Mouse (Mus musculus): Measurements from ENCODE around the gene Itpr1. TPM values are rescaled to one million over a fixed set of nuclear protein-coding genes. Genes with fewer than 3 reads are reported as not detected.

Itpr1 gene
- polyA plus RNA-seq, 1 experiment: 68.2 TPM

GRCm38 (mm10) chr6:108486212-108486992, 273.5 kb downstream of the Itpr1 start:
- Histone ChIP-seq H3K36me3 (ENCODE audit: control insufficient read depth, insufficient read depth, low read length) (peaks cover 28% of the 10 kb centered on the region), H3K27ac (ENCODE audit: insufficient read depth, low read depth, low read length) (peak overlapping the region; percentile 20; the same call in 1 of the 2 replicates), H3K27me3 (replicated peaks; ENCODE audit: control insufficient read depth, insufficient read depth, low read length) (no peaks in the 10 kb centered on the region), H3K4me1 (ENCODE audit: control insufficient read depth, insufficient read depth, low read length) (peaks cover 5% of the 10 kb centered on the region; the same call in 1 of the 2 replicates), H3K4me3 (ENCODE audit: insufficient read depth, low read depth, low read length) (no peak overlapping the region)
- peak; percentile 74 for DNase-seq
- TF ChIP-seq POLR2A (IDR thresholded peaks at IDR 0.05; ENCODE audit: low read depth, low read length): no peak
- TF ChIP-seq CTCF (conservative IDR thresholded peaks at IDR 0.05; ENCODE audit: insufficient read depth, insufficient read length, low read depth, low read length): no peak
- 68% methylated on average over 7 of the region's 7 CpGs for WGBS

- 68% methylated on average over 10 of the region's 10 CpGs for WGBS
- no peak overlapping the region for H3K4me3 ChIP-seq (ENCODE audit: insufficient read depth, low read depth, low read length)
- peak overlapping the region; percentile 67 for H3K27ac ChIP-seq (ENCODE audit: insufficient read depth, low read depth, low read length)
- TF ChIP-seq POLR2A (IDR thresholded peaks at IDR 0.05; ENCODE audit: low read depth, low read length) (no peak), CTCF (conservative IDR thresholded peaks at IDR 0.05; ENCODE audit: insufficient read depth, insufficient read length, low read depth, low read length) (no peak)
- H3K27me3 ChIP-seq (replicated peaks; ENCODE audit: control insufficient read depth, insufficient read depth, low read length): no peaks in the 10 kb centered on the region
- H3K4me1 ChIP-seq (ENCODE audit: control insufficient read depth, insufficient read depth, low read length): peaks cover 5% of the 10 kb centered on the region; the same call in 1 of the 2 replicates
- H3K36me3 ChIP-seq (ENCODE audit: control insufficient read depth, insufficient read depth, low read length): peaks cover 24% of the 10 kb centered on the region
- DNase-seq: no peak
These were observed 274.5 kb downstream of the Itpr1 start for GRCm38 (mm10) chr6:108487300-108487835.

DNA sequence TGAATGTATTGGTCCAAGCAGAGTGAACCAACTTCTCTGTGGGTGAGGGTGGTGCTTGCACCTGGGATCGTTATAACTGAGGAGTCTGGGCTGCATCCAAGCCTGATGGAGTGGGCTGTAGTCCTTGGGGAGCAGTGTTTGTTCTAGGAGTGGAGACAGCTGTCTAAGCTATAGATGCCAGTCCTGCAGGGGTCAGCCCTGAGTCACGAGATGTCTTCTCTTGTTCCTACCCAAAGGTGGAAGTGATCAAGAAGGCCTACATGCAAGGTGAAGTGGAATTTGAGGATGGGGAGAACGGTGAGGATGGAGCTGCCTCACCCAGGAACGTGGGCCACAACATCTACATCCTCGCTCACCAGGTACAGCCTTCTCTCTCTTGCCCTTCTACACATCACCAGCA, 275.4 kb downstream of the Itpr1 start:
- no peaks in the 10 kb centered on the region for H3K27me3 ChIP-seq (replicated peaks; ENCODE audit: control insufficient read depth, insufficient read depth, low read length)
- H3K4me3 ChIP-seq (ENCODE audit: insufficient read depth, low read depth, low read length): no peak overlapping the region
- DNase-seq: no peak
- WGBS: 82% methylated on average over 5 of the region's 5 CpGs
- no peak overlapping the region for H3K27ac ChIP-seq (ENCODE audit: insufficient read depth, low read depth, low read length)
- peaks cover 26% of the 10 kb centered on the region for H3K36me3 ChIP-seq (ENCODE audit: control insufficient read depth, insufficient read depth, low read length)
- TF ChIP-seq POLR2A (IDR thresholded peaks at IDR 0.05; ENCODE audit: low read depth, low read length) (no peak), CTCF (conservative IDR thresholded peaks at IDR 0.05; ENCODE audit: insufficient read depth, insufficient read length, low read depth, low read length) (0 out of 2 replicates have a peak, but pooled peaks have one; percentile 20)
- H3K4me1 ChIP-seq (ENCODE audit: control insufficient read depth, insufficient read depth, low read length): peaks cover 5% of the 10 kb centered on the region; the same call in 1 of the 2 replicates

GRCm38 (mm10) chr6:108491969-108492368, 279.1 kb downstream of the Itpr1 start:
- TF ChIP-seq CTCF (conservative IDR thresholded peaks at IDR 0.05; ENCODE audit: insufficient read depth, insufficient read length, low read depth, low read length): no peak
- 28% methylated on average over 1 of the region's 1 CpGs for WGBS
- no peak overlapping the region for H3K4me3 ChIP-seq (ENCODE audit: insufficient read depth, low read depth, low read length)

GRCm38 (mm10) chr6:108493753-108494152, 280.9 kb downstream of the Itpr1 start:
- peaks cover 34% of the 10 kb centered on the region for H3K36me3 ChIP-seq (ENCODE audit: control insufficient read depth, insufficient read depth, low read length)
- no peaks in the 10 kb centered on the region for H3K27me3 ChIP-seq (replicated peaks; ENCODE audit: control insufficient read depth, insufficient read depth, low read length)
- TF ChIP-seq CTCF (conservative IDR thresholded peaks at IDR 0.05; ENCODE audit: insufficient read depth, insufficient read length, low read depth, low read length) (no peak), POLR2A (IDR thresholded peaks at IDR 0.05; ENCODE audit: low read depth, low read length) (no peak)
- H3K4me1 ChIP-seq (ENCODE audit: control insufficient read depth, insufficient read depth, low read length): peaks cover 8% of the 10 kb centered on the region; the same call in 1 of the 2 replicates
- no peak overlapping the region for H3K4me3 ChIP-seq (ENCODE audit: insufficient read depth, low read depth, low read length)
- DNase-seq: no peak
- H3K27ac ChIP-seq (ENCODE audit: insufficient read depth, low read depth, low read length): no peak overlapping the region
- 82% methylated on average over 16 of the region's 16 CpGs for WGBS

More at GRCm38 (mm10) chr6:108491969-108492368, 279.1 kb downstream of the Itpr1 start:
- Histone ChIP-seq H3K27me3 (replicated peaks; ENCODE audit: control insufficient read depth, insufficient read depth, low read length) (no peaks in the 10 kb centered on the region), H3K4me1 (ENCODE audit: control insufficient read depth, insufficient read depth, low read length) (peaks cover 3% of the 10 kb centered on the region; the same call in 1 of the 2 replicates), H3K27ac (ENCODE audit: insufficient read depth, low read depth, low read length) (no peak overlapping the region), H3K36me3 (ENCODE audit: control insufficient read depth, insufficient read depth, low read length) (peaks cover 34% of the 10 kb centered on the region)
- DNase-seq: no peak

- Histone ChIP-seq H3K27ac (ENCODE audit: insufficient read depth, low read depth, low read length) (peak overlapping the region; percentile 16; the same call in 1 of the 2 replicates), H3K4me1 (ENCODE audit: control insufficient read depth, insufficient read depth, low read length) (peaks cover 8% of the 10 kb centered on the region; the same call in 1 of the 2 replicates), H3K36me3 (ENCODE audit: control insufficient read depth, insufficient read depth, low read length) (peaks cover 38% of the 10 kb centered on the region), H3K27me3 (replicated peaks; ENCODE audit: control insufficient read depth, insufficient read depth, low read length) (no peaks in the 10 kb centered on the region), H3K4me3 (ENCODE audit: insufficient read depth, low read depth, low read length) (no peak overlapping the region)
- WGBS: 52% methylated on average over 10 of the region's 10 CpGs
- TF ChIP-seq CTCF (conservative IDR thresholded peaks at IDR 0.05; ENCODE audit: insufficient read depth, insufficient read length, low read depth, low read length): no peak
- TF ChIP-seq POLR2A (IDR thresholded peaks at IDR 0.05; ENCODE audit: low read depth, low read length): no peak
- DNase-seq: no peak
These were observed 281.4 kb downstream of the Itpr1 start for GRCm38 (mm10) chr6:108494185-108494804.

- 65% methylated on average over 6 of the region's 6 CpGs for WGBS
- peaks cover 33% of the 10 kb centered on the region for H3K36me3 ChIP-seq (ENCODE audit: control insufficient read depth, insufficient read depth, low read length)
- TF ChIP-seq POLR2A (IDR thresholded peaks at IDR 0.05; ENCODE audit: low read depth, low read length) (no peak), CTCF (conservative IDR thresholded peaks at IDR 0.05; ENCODE audit: insufficient read depth, insufficient read length, low read depth, low read length) (no peak)
These were observed 282.1 kb downstream of the Itpr1 start for GRCm38 (mm10) chr6:108494994-108495393.

More at GRCm38 (mm10) chr6:108494994-108495393, 282.1 kb downstream of the Itpr1 start:
- Histone ChIP-seq H3K4me3 (ENCODE audit: insufficient read depth, low read depth, low read length) (no peak overlapping the region), H3K27me3 (replicated peaks; ENCODE audit: control insufficient read depth, insufficient read depth, low read length) (no peaks in the 10 kb centered on the region), H3K27ac (ENCODE audit: insufficient read depth, low read depth, low read length) (no peak overlapping the region), H3K4me1 (ENCODE audit: control insufficient read depth, insufficient read depth, low read length) (peaks cover 8% of the 10 kb centered on the region; the same call in 1 of the 2 replicates)
- no peak for DNase-seq
